Mouse (Mus musculus) CH12.LX (cell line): ENCODE measurements around the gene Fgfr2.

Experiments used
- CTCF ChIP-seq, 2 experiments: IDR thresholded peaks in 1 of 2; conservative IDR thresholded peaks in 1 of 2; 2 replicates each; pipeline ENCODE4 v1.5.1; 2011 to 2012; ENCODE audit warnings: low read depth in 2 of 2, low read length in 2 of 2, improper control_type of control experiment in 1 of 2, inconsistent platforms in 1 of 2, mild to moderate bottlenecking in 1 of 2, moderate library complexity in 1 of 2
- E2F4 ChIP-seq: IDR thresholded peaks from 2 replicates; pipeline ENCODE4 v1.6.1; 2011; ENCODE audit warnings: low read depth, low read length, improper control_type of control experiment; ENCODE audit not compliant: insufficient replicate concordance
- GABPA ChIP-seq: IDR thresholded peaks from 2 replicates; pipeline ENCODE4 v1.6.1; 2012; ENCODE audit warnings: low read depth, low read length, improper control_type of control experiment, inconsistent platforms; ENCODE audit not compliant: insufficient replicate concordance
- MAX ChIP-seq: IDR thresholded peaks from 2 replicates; pipeline ENCODE4 v1.6.1; 2011; ENCODE audit warnings: low read length, improper control_type of control experiment
- UBTF ChIP-seq: IDR thresholded peaks from 2 replicates; pipeline ENCODE4 v1.6.1; 2012; ENCODE audit warnings: low read depth, mild to moderate bottlenecking, inconsistent platforms, low read length, improper control_type of control experiment, moderate library complexity

DNA sequence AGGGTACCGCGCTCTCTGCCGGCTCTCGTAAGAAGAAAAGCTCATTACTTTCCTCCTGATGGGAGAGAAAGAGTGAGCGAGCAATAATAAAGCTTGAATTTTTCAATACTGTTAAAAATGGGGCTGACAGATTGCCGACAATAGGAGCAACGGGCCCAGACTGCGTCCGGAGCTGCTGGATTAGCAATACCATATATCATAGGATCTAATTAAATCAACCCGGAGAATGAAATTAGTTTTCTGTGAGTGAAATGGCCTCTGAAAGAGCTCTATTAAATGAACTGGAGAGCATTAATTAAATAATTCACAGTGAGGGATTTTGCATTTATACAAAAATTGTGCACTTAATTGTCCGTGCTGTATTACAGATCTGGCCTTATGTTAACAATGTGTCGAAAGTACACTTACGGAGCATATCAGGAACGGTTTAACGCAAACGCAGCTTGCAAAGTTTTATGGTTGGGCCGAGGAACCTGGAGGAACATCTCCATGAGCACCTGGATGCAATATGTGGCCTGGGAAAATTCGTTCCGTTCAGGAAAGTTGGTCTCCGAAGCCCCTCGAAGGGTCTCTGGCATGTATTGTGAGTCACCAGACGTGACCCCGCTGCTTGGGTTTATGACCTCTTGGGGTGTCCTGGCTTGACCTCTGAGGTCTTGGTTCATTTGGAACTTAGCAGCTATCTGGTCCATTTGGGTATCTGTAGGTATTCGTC lies 1344.7 kb downstream of the Fgfr2 start:
- TF ChIP-seq MAX (no peak), UBTF (no peak), CTCF (conservative IDR thresholded peaks at IDR 0.05 in 1 of 2, IDR thresholded peaks at IDR 0.05 in 1 of 2; ENCODE audit: low read depth in 2 of 2, low read length in 2 of 2) (no peak), GABPA (no peak), E2F4 (no peak)
